Mouse (Mus musculus) 3T3-L1 (cell line): ENCODE data around the gene Polr2h.
A peak's percentile ranks its signal among the peaks of the same experiment; 100 is the strongest.
"Not testable (repeated sequence)": the region's sequence is repeated elsewhere in the genome, so short reads cannot be mapped to it uniquely, and the experiment has no call there.

Experiments
- DNase-seq: peaks from one replicate; pipeline ENCODE4 v3.0.0-alpha.2; 2015; ENCODE audit warnings: low read depth, low spot score

Polr2h gene

GRCm38 (mm10) chr16:20717181-20717977 lies at the start of gene Polr2h, which contains the start of gene Clcn2:
Gene Polr2h, plus strand, starts transcription at chr16:20717665.
Gene Clcn2, minus strand, starts transcription at chr16:20717746.
- DNase-seq: peak; percentile 99

DNA sequence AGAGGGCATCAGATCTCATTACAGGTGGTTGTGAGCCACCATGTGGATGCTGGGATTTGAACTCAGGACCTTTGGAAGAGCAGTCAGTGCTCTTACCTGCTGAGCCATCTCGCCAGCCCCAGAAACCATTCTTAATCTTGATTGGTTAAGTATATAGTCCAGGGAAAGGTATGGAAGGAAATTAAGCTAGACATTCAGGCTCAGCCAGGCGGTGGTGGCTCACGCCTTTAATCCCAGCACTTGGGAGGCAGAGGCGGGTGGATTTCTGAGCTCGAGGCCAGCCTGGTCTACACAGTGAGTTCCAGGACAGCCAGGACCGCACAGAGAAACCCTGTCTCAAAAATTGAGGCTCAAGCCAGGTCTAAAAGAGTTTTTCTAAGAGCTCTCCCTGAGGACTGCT lies 49.5 kb upstream of the Polr2h start, which contains the start of gene Eif4g1:
Eif4g1 (plus strand) TSS at position 301 of the 400 bp plus-strand sequence.
- not testable (repeated sequence) for DNase-seq

- DNase-seq: no peak
These were observed 47.2 kb upstream of the Polr2h start for GRCm38 (mm10) chr16:20670291-20670690.

DNA sequence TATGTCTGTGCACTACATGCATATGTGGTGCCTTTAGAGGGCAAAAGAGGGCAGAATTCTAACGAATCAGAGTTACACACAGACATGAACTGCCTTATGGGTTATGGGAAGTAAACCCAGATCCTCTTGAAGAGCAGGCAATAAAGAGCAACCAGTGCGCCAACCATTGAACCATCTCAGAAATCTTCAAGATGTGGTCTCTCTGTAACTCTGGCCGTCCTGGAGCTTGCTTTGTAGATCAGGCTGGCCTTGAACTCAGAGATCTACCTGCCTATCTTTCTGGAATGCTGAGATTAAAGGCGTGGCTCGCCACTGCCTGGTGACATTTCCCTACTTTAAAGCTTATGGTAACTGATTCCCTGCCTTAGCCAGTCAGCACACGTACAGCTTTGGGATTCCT lies 45.6 kb upstream of the Polr2h start:
- no peak for DNase-seq

DNA sequence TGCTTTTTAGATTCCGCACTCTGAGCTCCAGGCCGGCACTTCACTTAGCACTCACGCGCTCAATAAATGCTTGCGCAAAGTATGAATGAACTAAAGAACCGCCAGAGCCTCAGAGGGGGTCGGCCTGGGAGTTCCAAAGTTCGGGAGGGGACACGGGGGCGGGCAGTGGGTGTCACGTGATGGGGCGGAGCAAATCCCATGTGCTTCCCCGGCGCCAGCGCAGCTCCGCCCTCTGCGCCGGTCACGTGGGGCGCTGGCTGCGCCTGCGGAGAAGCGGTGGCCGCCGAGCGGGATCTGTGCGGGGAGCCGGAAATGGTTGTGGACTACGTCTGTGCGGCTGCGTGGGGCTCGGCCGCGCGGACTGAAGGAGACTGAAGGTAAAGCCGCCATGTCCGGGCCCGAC lies 45.0 kb upstream of the Polr2h start:
- peak; percentile 95 for DNase-seq

DNA sequence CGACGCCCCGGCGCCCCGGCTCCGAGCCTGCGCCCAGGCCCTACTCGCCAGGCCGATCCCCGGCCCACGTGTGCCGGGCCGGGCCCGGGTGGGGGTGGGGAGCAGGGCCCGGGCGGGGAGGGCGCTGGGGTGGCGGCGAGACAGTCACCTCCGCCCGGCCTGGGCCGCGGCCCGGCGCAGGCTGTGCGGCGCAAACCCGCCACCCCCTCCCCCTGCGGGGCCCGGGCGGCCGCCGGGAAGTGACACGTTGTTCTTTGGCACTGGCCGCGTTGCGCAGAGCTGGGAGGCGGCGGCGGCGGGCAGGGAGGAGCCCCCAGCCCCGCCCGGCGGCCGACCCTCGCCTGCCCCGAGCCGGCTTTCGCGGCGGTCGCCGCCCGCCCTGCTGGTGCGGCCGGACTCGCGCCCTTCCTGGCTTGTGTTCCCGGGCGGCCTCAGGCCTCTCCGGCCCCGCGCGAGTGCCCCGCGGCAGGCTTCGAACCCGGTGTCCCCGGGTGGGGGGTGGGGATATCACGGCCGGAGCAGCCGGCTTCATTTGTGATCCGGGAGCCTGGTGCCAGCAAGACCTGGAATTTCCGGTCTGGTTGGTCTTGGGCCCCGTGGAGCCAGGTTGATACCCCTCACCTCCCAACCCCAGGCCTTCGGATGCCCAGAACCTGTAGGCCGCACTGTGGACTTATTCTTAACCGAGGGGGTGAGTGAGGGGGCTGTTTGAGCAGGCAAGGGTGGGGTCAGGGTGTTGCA lies 44.3 kb upstream of the Polr2h start:
- DNase-seq: peak; percentile 52

DNA sequence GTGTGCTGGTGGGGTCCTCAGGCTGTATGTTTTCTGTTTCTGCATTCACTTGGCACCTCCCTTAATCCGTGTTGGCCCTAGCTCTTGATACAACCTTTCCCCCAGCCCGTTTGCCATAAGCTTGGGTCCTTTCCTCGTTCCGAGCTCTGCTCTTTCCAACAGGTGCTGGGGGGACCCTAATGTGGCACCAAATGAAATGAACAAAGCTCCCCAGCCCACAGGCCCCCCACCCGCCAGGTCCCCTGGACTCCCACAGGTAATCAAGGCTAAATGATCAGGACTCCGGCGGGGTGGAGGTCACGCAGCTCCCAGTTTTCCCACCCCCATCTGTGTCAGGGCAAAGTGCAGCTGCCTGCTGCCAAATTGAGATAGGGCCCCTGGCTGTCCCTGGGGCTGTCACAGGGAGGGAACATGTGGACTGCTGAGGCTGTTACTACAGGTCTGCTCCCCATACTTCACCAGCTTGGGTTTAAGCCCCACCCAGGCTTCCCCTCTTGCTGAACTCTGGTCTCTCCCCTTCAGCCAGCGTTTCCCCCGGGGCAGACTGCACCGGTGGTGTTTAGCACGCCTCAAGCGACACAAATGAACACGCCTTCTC lies 43.7 kb upstream of the Polr2h start:
- peak; percentile 60 for DNase-seq

GRCm38 (mm10) chr16:20675213-20675612 lies 42.3 kb upstream of the Polr2h start:
- no peak for DNase-seq

DNA sequence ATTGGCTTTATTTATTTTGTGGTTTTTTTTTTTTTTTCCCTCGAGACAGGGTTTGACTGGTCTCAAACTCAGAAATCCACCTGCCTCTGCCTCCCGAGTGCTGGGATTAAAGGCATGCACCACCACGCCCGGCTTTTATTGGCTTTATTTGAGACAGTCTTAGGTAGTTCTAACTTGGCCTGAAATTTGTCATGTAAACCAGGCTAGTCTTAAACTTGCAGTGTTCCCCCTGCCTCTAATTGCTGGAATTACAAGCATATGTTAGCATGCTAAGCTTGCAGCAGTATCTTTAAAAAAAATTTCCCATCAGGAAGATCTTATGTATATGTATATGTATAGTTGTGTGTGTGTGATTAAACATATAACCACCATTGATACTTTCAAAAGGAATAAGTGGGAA lies 40.8 kb upstream of the Polr2h start:
- DNase-seq: peak; percentile 71

- DNase-seq: peak; percentile 45
These were observed 40.1 kb upstream of the Polr2h start for GRCm38 (mm10) chr16:20677380-20677779.

DNA sequence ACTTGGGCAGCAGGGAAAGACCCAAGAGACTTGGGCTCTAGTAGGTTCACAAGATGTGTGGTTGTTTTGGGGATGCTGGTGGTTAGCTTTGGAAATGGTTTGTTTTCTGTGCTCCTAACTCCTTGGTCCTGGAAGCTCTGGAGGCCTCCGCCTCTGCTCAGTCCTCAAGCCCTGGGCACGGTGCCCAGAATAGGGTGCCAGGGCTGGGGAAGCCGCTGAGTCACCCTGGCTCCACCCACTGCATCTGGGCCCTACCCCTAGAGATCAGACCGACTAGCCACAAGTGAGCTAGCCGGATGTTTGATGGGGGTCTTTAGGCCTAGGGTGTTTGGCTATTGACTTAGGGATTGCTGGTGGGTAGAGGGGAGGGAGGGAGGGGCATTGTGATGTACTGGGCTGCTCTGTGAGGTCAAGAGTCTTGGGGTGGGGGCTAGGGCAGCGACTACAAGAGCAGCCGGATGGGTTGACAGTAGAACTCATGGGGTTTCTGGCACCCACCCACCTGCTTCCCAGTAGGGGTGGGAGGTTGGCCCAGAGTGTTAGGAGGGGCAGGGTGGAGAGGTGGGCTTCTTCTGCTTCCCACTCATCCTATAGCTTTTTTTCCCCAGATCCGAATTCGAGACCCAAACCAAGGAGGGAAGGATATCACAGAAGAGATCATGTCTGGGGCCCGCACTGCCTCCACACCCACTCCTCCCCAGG lies 39.3 kb upstream of the Polr2h start:
- DNase-seq: peak; percentile 98

GRCm38 (mm10) chr16:20690774-20691173 lies 26.7 kb upstream of the Polr2h start:
- DNase-seq: no peak

DNA sequence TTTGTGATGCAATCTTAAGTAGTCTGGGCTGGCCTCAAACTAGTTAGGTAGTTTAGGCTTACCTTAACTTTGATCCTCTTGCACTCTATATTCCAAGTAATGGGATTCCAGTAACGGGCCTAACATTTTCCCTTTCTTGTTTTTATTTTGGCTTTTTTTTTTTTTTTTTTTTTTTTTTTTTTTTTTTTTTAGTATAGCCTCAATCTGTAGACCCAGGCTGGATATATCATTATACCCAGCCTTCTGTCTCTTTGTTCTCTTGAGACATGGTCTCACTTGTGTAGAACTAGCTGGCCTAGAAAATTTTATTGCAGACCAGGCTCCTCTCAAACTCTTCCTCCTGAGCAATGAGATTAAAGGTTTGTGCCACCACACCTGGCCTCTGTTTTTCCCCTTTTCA lies 25.8 kb upstream of the Polr2h start:
- no peak for DNase-seq

DNA sequence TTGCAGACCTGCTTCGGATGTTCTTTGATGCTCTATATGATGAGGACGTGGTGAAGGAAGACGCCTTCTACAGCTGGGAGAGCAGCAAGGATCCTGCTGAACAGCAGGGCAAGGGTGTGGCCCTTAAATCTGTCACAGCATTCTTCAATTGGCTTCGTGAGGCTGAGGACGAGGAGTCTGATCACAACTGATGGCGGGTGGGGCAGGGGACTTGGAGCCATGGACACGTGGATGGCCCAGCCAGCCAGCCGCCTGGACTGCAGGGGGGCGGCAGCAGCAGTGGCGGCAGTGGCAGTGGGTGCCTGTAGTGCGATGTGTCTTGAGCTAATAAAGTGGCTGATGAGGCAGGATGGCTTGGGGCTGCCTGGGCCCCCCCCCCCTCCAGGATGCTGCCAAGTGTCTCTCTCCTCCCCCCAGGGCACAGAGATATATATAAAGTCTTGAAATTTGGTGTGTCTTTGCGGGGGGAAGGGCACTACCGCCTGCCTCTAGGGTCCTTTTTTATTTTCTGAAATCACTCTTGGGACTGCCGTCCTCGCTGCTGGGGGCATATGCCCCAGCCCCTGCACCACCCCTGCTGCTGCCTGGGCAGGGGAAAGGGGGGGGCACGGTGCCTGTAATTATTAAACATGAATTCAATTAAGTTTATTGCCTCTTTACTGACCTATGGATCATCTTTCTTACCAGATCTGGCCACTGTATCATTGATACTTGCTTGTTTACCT lies 25.1 kb upstream of the Polr2h start:
- no peak for DNase-seq

GRCm38 (mm10) chr16:20693111-20693701 lies 24.3 kb upstream of the Polr2h start, which contains the start of gene Fam131a:
Gene Fam131a, plus strand, starts transcription at chr16:20693241.
- DNase-seq: peak; percentile 40

- DNase-seq: peak; percentile 51
These were observed 22.7 kb upstream of the Polr2h start for GRCm38 (mm10) chr16:20694781-20695180.

DNA sequence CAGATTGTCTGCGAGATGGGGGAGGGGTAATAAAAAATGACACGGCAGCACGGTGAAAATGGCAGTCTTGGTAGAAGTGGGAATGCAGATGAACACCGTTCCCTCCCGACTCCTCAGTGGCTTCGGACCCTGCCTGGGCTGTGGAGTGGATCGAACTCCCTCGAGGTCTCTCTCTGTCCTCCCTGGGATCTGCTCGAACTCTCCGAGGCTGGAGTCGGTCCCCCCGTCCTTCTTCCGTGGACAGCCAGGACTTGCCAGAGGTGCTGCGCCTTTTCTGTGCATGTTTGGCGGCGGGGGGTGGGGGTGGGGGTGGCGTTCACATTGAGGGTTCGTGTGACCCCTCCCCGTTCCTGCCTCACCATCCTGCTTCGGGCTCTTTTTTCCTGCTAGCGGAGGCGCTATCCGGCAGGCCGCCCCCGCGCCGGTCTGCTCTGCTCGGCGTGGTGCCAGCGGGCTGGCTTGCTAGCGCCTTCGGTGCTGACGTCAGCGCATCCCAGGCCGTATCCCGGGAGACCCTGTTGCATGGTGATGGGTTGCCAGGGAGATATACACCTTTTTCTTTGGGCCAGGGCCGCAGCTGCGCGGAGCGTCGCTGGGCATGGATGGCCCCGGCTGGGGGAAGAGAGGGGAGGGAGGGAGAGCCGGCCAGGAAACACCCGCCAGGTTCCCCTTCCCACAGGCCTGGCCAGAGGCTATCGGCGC lies 21.7 kb upstream of the Polr2h start:
- DNase-seq: no peak

DNA sequence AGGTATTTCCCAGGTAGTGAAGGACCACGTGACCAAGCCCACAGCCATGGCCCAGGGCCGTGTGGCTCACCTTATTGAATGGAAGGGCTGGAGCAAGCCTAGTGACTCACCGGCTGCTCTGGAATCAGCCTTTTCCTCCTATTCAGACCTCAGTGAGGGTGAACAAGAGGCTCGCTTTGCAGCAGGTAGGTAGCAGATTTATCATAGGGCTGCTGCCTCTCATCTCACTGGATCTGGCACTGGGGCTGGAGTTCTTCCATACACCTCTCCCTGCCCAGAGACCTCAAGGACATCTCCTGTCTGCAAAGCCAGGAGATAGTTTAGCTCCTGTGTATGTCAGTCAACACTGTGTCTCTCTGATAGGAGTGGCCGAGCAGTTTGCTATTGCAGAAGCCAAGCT lies 18.2 kb upstream of the Polr2h start:
- DNase-seq: no peak

GRCm38 (mm10) chr16:20700036-20700435 lies 17.4 kb upstream of the Polr2h start:
- no peak for DNase-seq

GRCm38 (mm10) chr16:20701316-20701715 lies 16.1 kb upstream of the Polr2h start:
- DNase-seq: no peak
